Mouse (Mus musculus) urinary bladder, postnatal 36 days (tissue): Measurements from ENCODE around the gene Golph3l.
"Not testable (repeated sequence)": the region's sequence is repeated elsewhere in the genome, so short reads cannot be mapped to it uniquely, and the experiment has no call there.

ENCODE experiments used
- DNase-seq, 2 experiments: peaks; one replicate each; pipeline ENCODE4 v3.0.0; 2022; ENCODE audit warnings: low spot score in 2 of 2, mixed read lengths in 1 of 2

The Golph3l gene

GRCm38 (mm10) chr3:95624628-95625503 is 36.1 kb downstream of the Golph3l start, which contains the start of gene Ensa:
Gene Ensa, plus strand, starts transcription at chr3:95624993.
- DNase-seq: peak; percentile 97 to 98

DNA sequence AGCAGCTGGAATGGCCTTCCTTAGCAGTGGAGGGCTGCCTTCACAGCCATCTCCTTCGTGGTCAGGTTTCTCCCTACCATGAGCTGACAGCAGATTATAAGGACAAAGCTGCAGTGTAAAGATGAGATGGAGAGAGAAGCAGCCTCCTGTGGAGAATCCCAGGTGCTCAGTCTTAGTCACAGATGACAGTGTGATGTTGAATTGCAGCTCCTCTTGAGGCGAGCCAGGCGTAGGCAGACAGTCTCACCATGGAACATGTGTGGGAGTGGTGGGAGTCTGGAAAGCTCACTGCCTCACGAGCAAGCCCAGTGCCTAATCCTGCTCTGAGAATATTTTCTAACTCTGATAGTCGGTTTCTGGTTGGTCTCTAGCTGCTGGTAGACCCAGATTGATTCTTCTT is 39.0 kb downstream of the Golph3l start:
- DNase-seq: no peak

DNA sequence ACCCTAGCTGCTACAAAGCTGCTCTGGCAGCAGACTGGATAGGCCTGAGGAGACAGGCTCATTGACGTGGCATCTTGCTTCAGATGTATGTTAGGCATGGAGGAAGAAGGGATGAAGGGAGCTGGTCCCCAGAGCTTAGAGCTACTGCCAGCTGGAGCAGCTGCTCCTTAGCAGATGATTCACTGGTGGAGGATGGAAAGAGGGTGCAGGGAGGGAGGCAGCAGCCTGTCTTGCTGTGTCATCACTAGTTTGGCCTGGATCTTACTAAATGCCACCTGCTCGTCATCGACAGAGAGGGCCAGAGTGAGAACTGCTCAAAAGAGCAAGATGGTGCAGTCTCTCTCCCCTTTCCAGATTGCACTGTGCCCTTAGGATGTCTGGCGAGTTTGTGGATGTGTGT is 41.0 kb downstream of the Golph3l start:
- no peak for DNase-seq

DNA sequence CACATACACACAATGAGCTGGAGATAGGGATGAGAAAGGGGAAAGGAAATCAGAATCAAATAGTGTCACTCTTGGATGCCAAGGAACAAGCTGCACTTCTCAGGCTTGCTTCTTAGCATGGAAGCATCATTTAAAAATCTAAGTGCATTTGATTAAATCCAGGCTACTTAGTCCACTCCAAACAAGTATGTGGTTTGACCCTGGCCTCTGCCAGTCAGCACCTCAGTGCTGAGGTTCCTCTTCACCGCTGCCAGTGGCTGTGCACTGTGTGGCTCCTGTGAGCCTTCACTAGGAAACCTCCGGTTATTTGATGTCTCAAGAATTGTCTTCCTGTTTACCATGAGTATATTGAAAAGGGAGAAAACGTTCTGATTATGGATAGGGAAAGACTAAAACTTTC is 42.1 kb downstream of the Golph3l start:
- no peak for DNase-seq

- DNase-seq: no peak
Measured at GRCm38 (mm10) chr3:95631304-95631703, 42.6 kb downstream of the Golph3l start.

DNA sequence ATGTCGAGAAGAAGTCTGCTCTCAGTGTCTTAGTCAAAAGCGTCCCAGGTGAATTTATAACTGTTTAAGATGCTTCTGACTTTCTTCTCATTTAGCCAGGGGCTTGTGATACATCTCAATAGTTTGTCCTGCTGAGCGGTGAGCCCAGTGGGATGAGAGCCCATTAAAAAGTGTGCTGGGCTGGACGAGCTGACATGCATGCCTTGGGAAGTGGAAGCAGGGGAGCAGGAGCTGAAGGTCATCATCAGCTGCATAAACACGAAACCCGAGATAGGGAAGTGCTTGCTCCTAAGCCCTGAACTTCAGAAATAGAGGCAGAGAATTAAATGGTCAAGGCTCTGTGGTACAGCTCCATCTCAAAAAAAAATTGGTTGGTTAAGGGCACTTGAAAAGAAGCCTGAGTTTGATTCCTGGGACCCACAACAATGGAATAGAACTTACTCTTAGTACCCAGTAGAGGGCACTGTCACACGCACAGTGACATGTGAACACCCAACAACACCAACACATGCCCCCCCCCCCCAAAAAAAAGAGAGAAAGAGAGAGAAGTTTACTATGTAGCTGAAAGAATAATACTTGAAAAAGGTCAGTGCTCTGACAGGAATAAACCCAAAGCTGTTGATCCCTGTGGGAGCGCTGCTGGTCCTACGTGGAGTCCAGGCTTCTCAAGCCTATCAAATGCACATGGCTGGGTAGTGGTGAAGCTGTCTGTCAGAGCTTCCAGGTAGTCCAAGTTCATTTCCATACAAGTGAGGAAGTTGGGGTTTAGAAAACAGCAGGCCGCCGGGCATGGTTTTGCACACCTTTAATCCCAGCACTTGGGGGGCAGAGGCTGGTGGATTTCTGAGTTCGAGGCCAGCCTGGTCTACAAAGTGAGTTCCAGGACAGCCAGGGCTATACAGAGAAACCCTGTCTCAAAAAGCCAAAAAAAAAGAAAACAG is 44.2 kb downstream of the Golph3l start:
- no peak for DNase-seq

- no peak for DNase-seq
Measured at GRCm38 (mm10) chr3:95635636-95636035, 46.9 kb downstream of the Golph3l start.

DNA sequence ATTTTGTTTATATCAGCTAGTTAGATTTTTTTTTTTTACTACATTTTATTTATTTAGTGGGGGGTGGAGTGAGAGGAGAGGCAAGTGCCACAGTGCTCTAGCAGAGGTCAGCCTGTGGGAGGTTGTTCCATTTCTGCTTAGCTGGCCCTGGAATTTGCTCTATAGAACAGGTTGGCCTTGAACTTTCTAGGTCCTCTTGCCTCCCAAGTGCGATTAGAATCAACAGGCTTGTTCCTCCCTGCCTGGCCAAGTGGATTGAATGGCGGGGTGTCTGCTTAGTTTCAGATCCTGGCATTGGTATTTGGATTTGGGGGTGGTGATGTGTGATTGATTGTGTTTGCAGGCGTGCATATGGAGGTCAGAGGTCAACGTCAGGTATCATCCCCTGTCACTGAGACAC is 47.3 kb downstream of the Golph3l start:
- no peak for DNase-seq

DNA sequence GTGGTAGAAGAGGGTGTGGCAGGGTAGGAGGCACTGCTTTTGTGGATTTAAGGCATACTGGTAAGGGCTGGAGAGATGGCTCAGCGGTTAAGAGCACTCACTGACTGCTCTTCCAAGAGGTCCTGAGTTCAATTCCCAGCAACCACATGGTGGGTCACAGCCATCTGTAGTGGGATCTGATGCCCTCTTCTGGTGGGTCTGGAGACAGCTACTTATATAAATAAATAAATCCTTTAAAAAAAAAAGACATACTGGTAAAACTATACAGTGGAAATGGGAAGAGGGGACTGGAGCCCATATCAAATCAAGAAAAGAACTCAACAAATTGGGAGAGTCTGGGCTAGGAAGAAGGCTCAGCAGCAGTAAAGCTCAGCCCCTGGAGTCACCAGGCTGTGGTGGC is 51.0 kb downstream of the Golph3l start:
- DNase-seq: no peak

GRCm38 (mm10) chr3:95643097-95643496 is 54.4 kb downstream of the Golph3l start:
- no peak for DNase-seq

DNA sequence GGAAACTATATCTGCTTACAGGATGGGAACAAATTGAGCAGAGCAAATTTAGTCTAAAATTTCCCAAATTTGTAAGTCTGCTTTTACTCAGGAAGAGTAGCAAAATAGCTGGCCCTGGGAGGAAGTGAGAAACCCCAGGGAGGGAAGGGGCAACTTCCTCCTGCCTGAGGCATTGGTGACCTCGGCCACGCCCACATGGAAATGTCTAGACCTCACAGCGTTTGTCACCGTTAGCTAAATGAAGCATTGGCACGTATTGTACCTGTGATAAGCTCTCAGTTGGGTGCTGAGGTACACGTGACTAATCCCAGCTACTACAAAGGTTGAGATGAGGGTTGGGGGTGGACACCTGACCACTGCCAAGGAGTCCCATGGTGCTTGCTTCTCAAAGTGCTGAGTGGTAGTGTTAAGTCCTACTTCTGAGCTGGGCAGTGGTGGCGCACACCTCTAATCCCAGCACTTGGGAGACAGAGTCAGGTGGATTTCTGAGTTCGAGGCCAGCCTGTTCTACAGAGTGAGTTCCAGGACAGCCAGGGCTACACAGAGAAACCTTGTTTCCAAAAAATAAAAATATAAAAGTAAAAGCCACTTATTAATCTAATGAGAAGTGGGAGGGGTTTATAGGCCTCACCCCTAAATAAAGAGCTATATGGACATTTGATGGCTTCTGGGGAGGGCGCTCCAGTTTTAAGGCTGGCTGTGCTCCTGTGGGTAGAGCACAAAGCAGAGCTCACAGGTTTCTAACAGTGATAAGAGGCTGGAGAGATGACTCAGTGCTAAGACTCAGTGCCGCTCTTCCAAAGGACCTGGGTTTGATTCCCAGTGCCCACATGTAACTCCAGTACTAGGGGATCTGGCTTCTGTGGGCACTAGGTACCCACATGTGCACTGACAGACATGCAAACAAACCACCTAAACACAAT is 56.8 kb downstream of the Golph3l start:
- no peak for DNase-seq

- no peak for DNase-seq
Measured at GRCm38 (mm10) chr3:95648016-95648415, 59.3 kb downstream of the Golph3l start.

- no peak for DNase-seq
Measured at GRCm38 (mm10) chr3:95650276-95651032, 61.7 kb downstream of the Golph3l start.

GRCm38 (mm10) chr3:95651033-95651373 is 62.3 kb downstream of the Golph3l start:
- DNase-seq: no peak

GRCm38 (mm10) chr3:95651391-95652203 is 62.9 kb downstream of the Golph3l start:
- DNase-seq: no peak

GRCm38 (mm10) chr3:95652204-95652811 is 63.6 kb downstream of the Golph3l start:
- no peak for DNase-seq

DNA sequence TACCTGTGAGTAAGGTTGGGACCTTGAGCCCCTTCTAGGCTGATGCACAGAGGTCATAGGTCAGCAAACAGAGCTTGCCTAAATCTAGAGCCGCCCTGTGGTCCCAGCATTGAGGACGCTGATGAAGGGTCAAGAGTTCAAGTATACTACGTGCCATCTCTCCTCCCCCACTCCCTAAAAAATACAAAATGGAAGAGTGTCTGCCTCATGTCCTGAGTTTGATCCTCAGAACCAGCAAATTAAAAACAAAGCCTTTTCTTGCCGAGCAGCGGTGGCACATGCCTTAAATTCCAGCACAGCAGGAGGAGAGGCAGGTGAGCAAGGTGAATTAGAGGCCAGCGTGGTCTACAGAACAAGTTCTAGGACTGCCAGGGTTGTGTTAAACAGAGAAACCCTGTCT is 64.1 kb downstream of the Golph3l start:
- DNase-seq: no peak

GRCm38 (mm10) chr3:95653473-95654034 is 64.8 kb downstream of the Golph3l start:
- DNase-seq: no peak

DNA sequence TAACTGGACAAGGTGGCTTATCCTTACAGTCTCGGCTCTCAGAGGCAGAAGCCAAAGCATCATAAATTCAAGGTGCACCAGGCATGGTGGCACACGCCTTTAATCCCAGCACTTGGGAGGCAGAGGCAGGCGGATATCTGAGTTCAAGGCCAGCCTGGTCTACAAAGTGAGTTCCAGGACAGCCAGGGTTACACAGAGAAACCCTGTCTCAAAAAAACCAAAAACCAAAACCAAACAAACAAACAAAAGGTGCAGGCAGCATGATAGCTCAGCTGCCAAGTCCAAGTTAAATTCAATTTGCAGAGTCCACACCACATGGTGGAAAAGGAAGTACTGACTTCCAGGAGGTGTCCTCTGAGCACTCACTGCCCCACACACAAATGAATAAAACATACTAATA is 65.6 kb downstream of the Golph3l start:
- DNase-seq: not testable (repeated sequence)
